Mouse (Mus musculus): ENCODE measurements at regions not wholly inside any gene's neighbourhood (a gene's known extent, or its start where the extent isn't known, plus 50 kb on each side); places are given as distances from the start of the nearest gene placed in this dataset.

DNA sequence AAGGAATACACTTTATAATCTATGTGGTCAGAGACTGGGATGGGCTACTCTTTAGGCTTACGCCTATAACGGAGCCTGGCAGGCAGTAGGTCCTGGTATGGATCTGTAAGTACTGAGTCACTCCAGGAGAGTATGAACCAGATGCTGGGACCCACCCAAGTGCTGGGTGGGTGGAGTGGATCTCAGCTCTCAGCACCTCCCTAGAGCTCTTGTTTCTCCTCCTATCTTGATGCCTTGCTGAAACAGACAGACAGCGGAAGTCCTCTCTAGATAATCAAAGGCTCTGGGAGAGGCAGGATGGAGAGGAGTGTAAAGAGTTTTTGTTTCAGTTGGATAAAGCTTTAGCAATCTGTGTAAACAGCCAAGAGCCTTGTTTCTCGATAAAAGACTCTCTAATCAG is 276.2 kb downstream of the Gm11011 start:
- no peak for TF ChIP-seq GATA2 (IDR thresholded peaks at IDR 0.05; ENCODE audit: borderline replicate concordance, low read depth, low read length)
- no peak for TF ChIP-seq TAL1 (conservative IDR thresholded peaks at IDR 0.05; ENCODE audit: low read depth, low read length)
- no peak for TF ChIP-seq GATA1 (IDR thresholded peaks at IDR 0.05; ENCODE audit: borderline replicate concordance, low read length)
- TF ChIP-seq POLR2AphosphoS5 (IDR thresholded peaks at IDR 0.05; ENCODE audit: insufficient replicate concordance, low read depth, low read length) = no peak
- no peak for TF ChIP-seq CTCF (IDR thresholded peaks at IDR 0.05; ENCODE audit: low read depth, low read length)
- Histone ChIP-seq H3K36me3 (replicated peaks) (no peaks in the 10 kb centered on the region), H3K4me1 (ENCODE audit: insufficient read depth, low read depth, low read length) (no peaks in the 10 kb centered on the region), H3K27me3 (ENCODE audit: insufficient read depth, low read length) (no peaks in the 10 kb centered on the region), H3K4me3 (ENCODE audit: low read depth, low read length) (no peak overlapping the region), H3K9me3 (replicated peaks) (peaks cover 67% of the 10 kb centered on the region)
- DNase-seq (ENCODE audit: low spot score) = no peak
- ATAC-seq (ENCODE audit: extremely low read depth, insufficient number of reproducible peaks, low FRiP score, poor library complexity, severe bottlenecking) = no peak

DNA sequence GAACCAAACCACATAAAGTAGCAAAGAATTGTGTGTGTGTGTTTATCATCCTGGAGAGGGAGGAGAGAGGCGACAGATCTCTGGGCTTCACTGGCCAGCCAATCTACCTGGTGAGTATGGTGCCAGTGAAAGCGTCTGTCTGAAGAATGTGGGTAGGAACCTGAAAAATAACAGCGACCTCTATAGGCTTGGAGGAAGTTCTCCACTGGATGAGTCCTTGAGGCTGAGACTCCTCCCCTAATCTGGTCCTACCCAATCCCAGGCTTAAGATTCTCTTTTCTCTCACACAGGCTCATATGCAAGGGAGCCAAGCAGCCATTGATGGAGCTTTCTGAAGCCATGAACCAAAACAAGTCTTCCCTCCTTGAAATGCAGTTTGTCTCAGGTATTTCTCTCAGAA is 283.2 kb downstream of the Gm11011 start:
- ATAC-seq (ENCODE audit: extremely low read depth, insufficient number of reproducible peaks, low FRiP score, poor library complexity, severe bottlenecking) (no peak), DNase-seq (ENCODE audit: low spot score) (no peak)
- Histone ChIP-seq H3K4me1 (ENCODE audit: insufficient read depth, low read depth, low read length) (no peaks in the 10 kb centered on the region), H3K27me3 (ENCODE audit: insufficient read depth, low read length) (no peaks in the 10 kb centered on the region), H3K4me3 (ENCODE audit: low read depth, low read length) (no peak overlapping the region), H3K36me3 (replicated peaks) (no peaks in the 10 kb centered on the region), H3K9me3 (replicated peaks) (peaks cover 82% of the 10 kb centered on the region)
- TF ChIP-seq GATA1 (IDR thresholded peaks at IDR 0.05; ENCODE audit: borderline replicate concordance, low read length) = no peak
- no peak for TF ChIP-seq CTCF (IDR thresholded peaks at IDR 0.05; ENCODE audit: low read depth, low read length)

DNA sequence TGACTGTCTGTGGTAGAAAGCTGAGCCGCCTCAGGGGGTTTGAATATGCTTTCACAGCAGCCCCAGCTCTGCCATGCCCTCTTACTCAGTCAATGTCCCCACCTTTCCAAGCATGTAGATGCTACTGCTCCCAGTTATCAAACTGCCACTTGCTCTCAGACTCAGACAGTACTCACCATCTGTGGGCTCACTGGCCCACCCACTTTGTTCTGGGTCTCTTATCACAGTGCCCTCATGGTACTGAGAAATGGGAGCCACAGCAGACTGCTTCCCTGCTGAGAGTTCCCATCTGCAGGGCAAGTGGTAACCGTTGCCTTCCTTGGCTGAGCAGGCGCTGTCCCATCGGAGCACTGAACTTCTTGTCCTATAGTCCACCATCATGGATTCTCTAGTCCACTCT is 286.6 kb downstream of the Gm11011 start:
- no peaks in the 10 kb centered on the region for H3K36me3 ChIP-seq (replicated peaks)
- DNase-seq (ENCODE audit: low spot score) = no peak
- H3K9me3 ChIP-seq (replicated peaks) = peaks cover 86% of the 10 kb centered on the region
- TF ChIP-seq GATA1 (IDR thresholded peaks at IDR 0.05; ENCODE audit: borderline replicate concordance, low read length) = no peak
- no peak for TF ChIP-seq TAL1 (conservative IDR thresholded peaks at IDR 0.05; ENCODE audit: low read depth, low read length)
- no peak for TF ChIP-seq GATA2 (IDR thresholded peaks at IDR 0.05; ENCODE audit: borderline replicate concordance, low read depth, low read length)
- no peak for TF ChIP-seq POLR2AphosphoS5 (IDR thresholded peaks at IDR 0.05; ENCODE audit: insufficient replicate concordance, low read depth, low read length)
- no peak for TF ChIP-seq CTCF (IDR thresholded peaks at IDR 0.05; ENCODE audit: low read depth, low read length)
- no peak for ATAC-seq (ENCODE audit: extremely low read depth, insufficient number of reproducible peaks, low FRiP score, poor library complexity, severe bottlenecking)
- H3K4me1 ChIP-seq (ENCODE audit: insufficient read depth, low read depth, low read length) = no peaks in the 10 kb centered on the region
- H3K4me3 ChIP-seq (ENCODE audit: low read depth, low read length) = no peak overlapping the region
- no peaks in the 10 kb centered on the region for H3K27me3 ChIP-seq (ENCODE audit: insufficient read depth, low read length)

DNA sequence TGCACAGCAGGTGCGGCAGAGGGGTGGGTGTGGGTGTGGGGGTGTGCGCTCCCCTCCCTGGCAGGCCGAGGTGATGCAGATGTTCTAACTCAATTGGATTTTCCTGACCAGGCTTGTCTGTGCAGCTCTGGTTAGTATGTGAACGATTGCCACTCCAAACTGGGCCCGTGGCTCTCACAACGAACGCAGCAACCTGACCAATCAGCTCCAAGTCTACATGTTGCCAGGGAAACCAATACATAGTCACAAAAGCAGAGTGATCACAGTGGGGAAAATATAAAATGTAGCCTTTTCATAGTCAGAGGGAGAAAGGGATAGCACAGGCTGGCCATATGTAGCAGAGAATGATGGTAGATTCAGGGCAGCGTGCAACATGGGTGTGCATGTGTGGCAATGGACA is 287.1 kb downstream of the Gm11011 start:
- no peaks in the 10 kb centered on the region for H3K36me3 ChIP-seq (replicated peaks)
- H3K4me3 ChIP-seq (ENCODE audit: low read depth, low read length) = no peak overlapping the region
- H3K4me1 ChIP-seq (ENCODE audit: insufficient read depth, low read depth, low read length) = no peaks in the 10 kb centered on the region
- no peaks in the 10 kb centered on the region for H3K27me3 ChIP-seq (ENCODE audit: insufficient read depth, low read length)
- ATAC-seq (ENCODE audit: extremely low read depth, insufficient number of reproducible peaks, low FRiP score, poor library complexity, severe bottlenecking) = no peak
- no peak for DNase-seq (ENCODE audit: low spot score)
- no peak for TF ChIP-seq POLR2AphosphoS5 (IDR thresholded peaks at IDR 0.05; ENCODE audit: insufficient replicate concordance, low read depth, low read length)
- TF ChIP-seq GATA2 (IDR thresholded peaks at IDR 0.05; ENCODE audit: borderline replicate concordance, low read depth, low read length) = no peak
- TF ChIP-seq CTCF (IDR thresholded peaks at IDR 0.05; ENCODE audit: low read depth, low read length) = no peak
- TF ChIP-seq TAL1 (conservative IDR thresholded peaks at IDR 0.05; ENCODE audit: low read depth, low read length) = no peak
- TF ChIP-seq GATA1 (IDR thresholded peaks at IDR 0.05; ENCODE audit: borderline replicate concordance, low read length) = no peak
- H3K9me3 ChIP-seq (replicated peaks) = peaks cover 87% of the 10 kb centered on the region

DNA sequence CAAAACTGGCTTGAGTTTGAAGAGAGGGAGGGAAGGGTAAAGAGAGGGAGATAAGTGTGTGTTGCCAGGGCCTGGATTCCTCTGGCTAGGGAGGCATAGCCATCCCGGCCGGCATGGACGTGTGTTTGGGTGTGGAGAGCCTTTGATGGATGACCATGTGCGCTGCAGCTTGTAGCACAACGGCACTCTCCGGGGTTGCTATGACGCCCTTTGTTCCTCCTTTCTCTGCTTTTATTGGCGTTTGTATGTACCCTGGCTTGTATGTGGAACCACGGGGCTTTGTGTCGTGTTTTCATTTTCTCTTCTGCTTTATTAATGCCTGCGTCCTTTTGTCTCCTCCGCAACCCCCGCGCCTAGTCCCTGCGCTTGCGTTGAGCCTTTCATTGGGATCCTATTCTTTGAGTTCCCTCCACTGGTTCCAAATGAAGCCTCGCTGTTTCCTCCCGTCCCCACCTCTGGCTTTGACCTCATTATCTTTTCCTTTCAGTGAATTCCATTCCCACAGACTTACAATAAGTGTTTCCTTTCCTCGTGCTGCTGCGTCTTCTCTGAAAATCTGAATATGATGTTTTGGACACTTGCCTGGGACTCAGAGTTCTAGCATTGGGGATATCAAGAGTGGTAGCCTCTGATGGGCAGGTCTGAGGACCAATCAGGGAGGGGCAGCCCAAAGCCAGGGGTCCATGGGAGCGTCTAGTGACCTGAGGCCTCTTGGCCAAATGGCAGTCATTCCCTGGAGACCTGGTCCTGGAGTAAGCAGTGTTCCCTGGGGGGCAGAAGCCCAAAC is 289.5 kb downstream of the Gm11011 start:
- no peaks in the 10 kb centered on the region for H3K36me3 ChIP-seq (replicated peaks)
- H3K4me3 ChIP-seq (ENCODE audit: low read depth, low read length) = no peak overlapping the region
- TF ChIP-seq TAL1 (conservative IDR thresholded peaks at IDR 0.05; ENCODE audit: low read depth, low read length) = no peak
- DNase-seq (ENCODE audit: low spot score) = no peak
- peaks cover 79% of the 10 kb centered on the region for H3K9me3 ChIP-seq (replicated peaks)
- H3K4me1 ChIP-seq (ENCODE audit: insufficient read depth, low read depth, low read length) = no peaks in the 10 kb centered on the region
- ATAC-seq (ENCODE audit: extremely low read depth, insufficient number of reproducible peaks, low FRiP score, poor library complexity, severe bottlenecking) = no peak
- no peaks in the 10 kb centered on the region for H3K27me3 ChIP-seq (ENCODE audit: insufficient read depth, low read length)

DNA sequence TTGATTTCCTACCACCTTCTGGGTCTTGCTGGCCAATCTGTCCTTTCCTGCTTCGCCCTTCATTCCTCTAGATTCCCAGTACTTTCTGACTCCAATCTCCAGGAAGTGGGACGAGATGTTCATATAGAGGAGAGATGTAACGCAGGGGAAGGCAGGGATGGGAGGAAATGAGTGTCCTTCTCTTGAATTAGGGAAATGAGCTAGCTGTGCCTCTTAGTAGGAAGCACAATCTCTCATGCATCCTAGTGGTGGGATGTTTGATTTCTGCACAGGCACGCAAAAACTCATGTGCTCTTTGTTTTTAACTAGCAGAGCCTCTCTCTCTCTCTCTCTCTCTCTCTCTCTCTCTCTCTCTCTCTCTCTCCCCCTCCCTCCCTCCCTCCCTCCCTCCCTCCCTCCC is 290.3 kb downstream of the Gm11011 start:
- H3K4me3 ChIP-seq (ENCODE audit: low read depth, low read length) = no peak overlapping the region
- H3K27me3 ChIP-seq (ENCODE audit: insufficient read depth, low read length) = no peaks in the 10 kb centered on the region
- ATAC-seq (ENCODE audit: extremely low read depth, insufficient number of reproducible peaks, low FRiP score, poor library complexity, severe bottlenecking) = no peak
- TF ChIP-seq POLR2AphosphoS5 (IDR thresholded peaks at IDR 0.05; ENCODE audit: insufficient replicate concordance, low read depth, low read length) (no peak), CTCF (IDR thresholded peaks at IDR 0.05; ENCODE audit: low read depth, low read length) (no peak), GATA2 (IDR thresholded peaks at IDR 0.05; ENCODE audit: borderline replicate concordance, low read depth, low read length) (no peak), TAL1 (conservative IDR thresholded peaks at IDR 0.05; ENCODE audit: low read depth, low read length) (no peak), GATA1 (IDR thresholded peaks at IDR 0.05; ENCODE audit: borderline replicate concordance, low read length) (no peak)
- peaks cover 81% of the 10 kb centered on the region for H3K9me3 ChIP-seq (replicated peaks)
- no peaks in the 10 kb centered on the region for H3K36me3 ChIP-seq (replicated peaks)
- DNase-seq (ENCODE audit: low spot score) = no peak
- no peaks in the 10 kb centered on the region for H3K4me1 ChIP-seq (ENCODE audit: insufficient read depth, low read depth, low read length)

DNA sequence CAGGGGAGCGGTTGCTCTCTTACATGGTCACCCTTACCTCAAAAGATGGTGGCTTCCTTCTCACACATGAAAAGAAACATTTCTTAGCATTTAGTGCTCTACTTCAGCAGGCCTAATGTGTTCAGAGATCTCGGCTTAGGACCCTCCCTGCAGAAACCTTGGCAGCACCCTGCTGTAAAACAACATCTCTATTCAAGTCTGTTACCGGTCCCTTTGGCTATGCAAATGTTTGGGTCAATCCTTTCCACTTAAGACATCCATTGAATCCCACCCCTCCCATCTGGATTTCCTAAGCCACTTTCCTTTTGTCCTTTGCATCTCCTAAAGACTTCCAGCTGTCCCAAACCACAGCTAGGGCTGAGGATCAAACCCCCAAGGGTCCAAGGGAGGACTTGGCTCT is 294.2 kb downstream of the Gm11011 start:
- Histone ChIP-seq H3K4me3 (ENCODE audit: low read depth, low read length) (no peak overlapping the region), H3K36me3 (replicated peaks) (no peaks in the 10 kb centered on the region), H3K27me3 (ENCODE audit: insufficient read depth, low read length) (no peaks in the 10 kb centered on the region), H3K4me1 (ENCODE audit: insufficient read depth, low read depth, low read length) (no peaks in the 10 kb centered on the region), H3K9me3 (replicated peaks) (peaks cover 70% of the 10 kb centered on the region)
- TF ChIP-seq GATA2 (IDR thresholded peaks at IDR 0.05; ENCODE audit: borderline replicate concordance, low read depth, low read length) (no peak), TAL1 (conservative IDR thresholded peaks at IDR 0.05; ENCODE audit: low read depth, low read length) (no peak), CTCF (IDR thresholded peaks at IDR 0.05; ENCODE audit: low read depth, low read length) (no peak), GATA1 (IDR thresholded peaks at IDR 0.05; ENCODE audit: borderline replicate concordance, low read length) (no peak), POLR2AphosphoS5 (IDR thresholded peaks at IDR 0.05; ENCODE audit: insufficient replicate concordance, low read depth, low read length) (no peak)
- no peak for ATAC-seq (ENCODE audit: extremely low read depth, insufficient number of reproducible peaks, low FRiP score, poor library complexity, severe bottlenecking)
- no peak for DNase-seq (ENCODE audit: low spot score)
